In genomic region chr6:72114902-72115301, GRCm38 (mm10) we compare ENCODE assay signal across 32 mouse cellular contexts. TPM values are rescaled to one million over a fixed set of nuclear protein-coding genes. Genes with fewer than 3 reads are reported as not detected.
DNase-seq lines count a peak whose midpoint lies in the region; ATAC-seq and TF ChIP-seq lines count a peak whose summit lies in the region.
"Had no signal": no experiment of that assay in that cellular context is flagged by ENCODE, and none has a peak within 500 bp of the region (broad histone marks: within the 10 kb centered on the region; RNA-seq: fewer than 3 reads in every experiment).

No protein-coding gene starts in this region.

- DNase-seq in cerebellum, adult 2 months: no peak
- DNase-seq in cerebellum, adult 9-11 months: no peak
- DNase-seq in left cerebral cortex, postnatal 25 days (ENCODE audit: low spot score in 2 of 2): no peak
- no peak for DNase-seq in layer of hippocampus, adult 2 months (ENCODE audit: low spot score in 2 of 2)
- DNase-seq: adrenal gland, postnatal 25 days; cerebellum, adult 8-10 months; cerebellum, postnatal 36 days; embryo, embryonic 11 days; heart, adult 11 months; heart, postnatal 36 days; kidney, adult 8-10 months; layer of hippocampus, adult 9-11 months; liver, embryonic 13.5 days; lung, postnatal 4 days; right cerebral cortex, postnatal 4 days; thymus, adult 18-20 months; thymus, postnatal 25 days had no signal

- no peak for TF ChIP-seq POLR2A in cerebellum, adult 2 months (IDR thresholded peaks at IDR 0.05; ENCODE audit: borderline replicate concordance, insufficient read depth, low read length)
- TF ChIP-seq POLR2A in bone marrow, adult 2 months (IDR thresholded peaks at IDR 0.05; ENCODE audit: borderline replicate concordance, control insufficient read depth, low read depth, low read length): no peak

- TF ChIP-seq CTCF in cerebellum, adult 2 months (IDR thresholded peaks at IDR 0.05; ENCODE audit: borderline replicate concordance, insufficient read depth, low read depth, low read length): no peak
- no peak for TF ChIP-seq CTCF in bone marrow, adult 2 months (IDR thresholded peaks at IDR 0.05; ENCODE audit: control insufficient read depth, insufficient read depth, low read length)
- TF ChIP-seq CTCF in layer of hippocampus, adult 2 months (conservative IDR thresholded peaks at IDR 0.05): no peak

- ATAC-seq in granulocyte monocyte progenitor cell, adult 5-6 weeks (replicated peaks; ENCODE audit: poor library complexity, severe bottlenecking): peak; percentile 86
- ATAC-seq: forebrain, embryonic 15.5 days; hindbrain, postnatal 0 days; intestine, embryonic 15.5 days had no signal

- H3K27me3 ChIP-seq in cerebellum, adult 2 months (ENCODE audit: control insufficient read depth, insufficient read depth, low read length): no peaks in the 10 kb centered on the region
- H3K27me3 ChIP-seq in megakaryocyte, embryonic 14.5 days (replicated peaks): peaks cover 18% of the 10 kb centered on the region
- H3K27me3 ChIP-seq: embryonic facial prominence, embryonic 12.5 days; forebrain, embryonic 15.5 days; hindbrain, embryonic 12.5 days; intestine, embryonic 15.5 days; liver, embryonic 13.5 days; neural tube, embryonic 12.5 days had no signal

- 0 out of 2 replicates have a peak overlapping the region, but pooled peaks have one; percentile 4 for H3K27ac ChIP-seq in cerebellum, adult 2 months (ENCODE audit: insufficient read depth, low read length)
- H3K27ac ChIP-seq in bone marrow, adult 2 months (ENCODE audit: control insufficient read depth, insufficient read depth, low read depth, low read length, poor library complexity): peak overlapping the region; percentile 66
- no peak overlapping the region for H3K27ac ChIP-seq in layer of hippocampus, adult 2 months
- H3K27ac ChIP-seq: embryonic facial prominence, embryonic 12.5 days; forebrain, embryonic 10.5 days; forebrain, embryonic 15.5 days; hindbrain, embryonic 12.5 days; hindbrain, postnatal 0 days; intestine, embryonic 15.5 days; kidney, postnatal 0 days; liver, embryonic 13.5 days; midbrain, embryonic 10.5 days; neural tube, embryonic 12.5 days; stomach, postnatal 0 days had no signal

- 43% methylated on average over 7 of the region's 7 CpGs for WGBS in cerebellum, adult 2 months
- WGBS in bone marrow, adult 2 months: 54% methylated on average over 7 of the region's 7 CpGs

- H3K36me3 ChIP-seq in megakaryocyte, embryonic 14.5 days (replicated peaks; ENCODE audit: low read length): peaks cover 12% of the 10 kb centered on the region
- H3K36me3 ChIP-seq: embryonic facial prominence, embryonic 12.5 days; forebrain, embryonic 10.5 days; forebrain, embryonic 15.5 days; hindbrain, embryonic 12.5 days; intestine, embryonic 15.5 days; midbrain, embryonic 10.5 days; neural tube, embryonic 12.5 days had no signal

- H3K4me1 ChIP-seq in cerebellum, adult 2 months (ENCODE audit: control insufficient read depth, insufficient read depth, low read length): peaks cover 44% of the 10 kb centered on the region
- H3K4me1 ChIP-seq in bone marrow, adult 2 months (ENCODE audit: control insufficient read depth, insufficient read depth, low read length): peaks cover 6% of the 10 kb centered on the region
- H3K4me1 ChIP-seq in megakaryocyte, embryonic 14.5 days: peaks cover 9% of the 10 kb centered on the region; the same call in 1 of the 2 replicates
- H3K4me1 ChIP-seq: intestine, embryonic 15.5 days had no signal

- H3K4me3 ChIP-seq in cerebellum, adult 2 months (replicated peaks; ENCODE audit: insufficient read depth, low read depth, low read length): no peak overlapping the region
- peak overlapping the region; percentile 63 for H3K4me3 ChIP-seq in bone marrow, adult 2 months (replicated peaks; ENCODE audit: control insufficient read depth, low read depth, low read length)
- H3K4me3 ChIP-seq in megakaryocyte, embryonic 14.5 days (replicated peaks): peak overlapping the region; percentile 54
- no peak overlapping the region for H3K4me3 ChIP-seq in layer of hippocampus, adult 2 months
- H3K4me3 ChIP-seq: embryonic facial prominence, embryonic 12.5 days; forebrain, embryonic 10.5 days; forebrain, embryonic 15.5 days; hindbrain, embryonic 12.5 days; intestine, embryonic 15.5 days; liver, embryonic 13.5 days; midbrain, embryonic 10.5 days; myocyte; neural tube, embryonic 12.5 days had no signal

- intact Hi-C loops in left cerebral cortex, postnatal 25 days (cut with DNase I): no loop called here

- no peaks in the 10 kb centered on the region for H3K9me3 ChIP-seq in megakaryocyte, embryonic 14.5 days
- H3K9me3 ChIP-seq: embryonic facial prominence, embryonic 12.5 days; forebrain, embryonic 10.5 days; forebrain, embryonic 15.5 days; G1E; hindbrain, embryonic 12.5 days; intestine, embryonic 15.5 days; liver, embryonic 13.5 days; midbrain, embryonic 10.5 days; neural tube, embryonic 12.5 days had no signal

RNA-seq across cellular contexts. Expression of gene St3gal5, which starts 17.5 kb away (rescaled TPM):
- polyA plus RNA-seq in cerebellum, adult 2 months (2012; rRNA removed): 129 TPM in 2 replicates
- 165 and 203 TPM in 2 replicates for polyA plus RNA-seq in bone marrow, adult 2 months (2011; ENCODE audit: insufficient read depth, insufficient read length, low replicate concordance, missing spikeins)
- 2.6 TPM in 1 of 2 replicates, not detected in the other for total RNA-seq in granulocyte monocyte progenitor cell, adult 5-6 weeks (2014; fragmentation: Nextera tagmentation)
- 10.9 and 11.0 TPM in 2 replicates for total RNA-seq in granulocyte monocyte progenitor cell, adult 5-6 weeks (2017)
- polyA plus RNA-seq in megakaryocyte, embryonic 14.5 days (2012; ENCODE audit: insufficient read depth, low replicate concordance): 10.8 and 22.3 TPM in 2 replicates
- 100 to 1,000 TPM; 159 TPM for total RNA-seq in left cerebral cortex, postnatal 25 days (2021)
- 10 to 100 TPM; 99.3 TPM for total RNA-seq in layer of hippocampus, adult 2 months (2021)

Comparison
In these comparisons a context has a peak if more than half of its experiments do, and no peak if none do; other contexts are left out.
1. H3K4me3 ChIP-seq: peak in bone marrow, adult 2 months (single experiment) and megakaryocyte, embryonic 14.5 days (single experiment); none in cerebellum, adult 2 months (single experiment) and layer of hippocampus, adult 2 months (single experiment).
2. RNA of gene St3gal5, which starts 17.5 kb away (total RNA-seq): 159 TPM in left cerebral cortex, postnatal 25 days and 99.3 TPM in layer of hippocampus, adult 2 months; 2.6 to 11.0 TPM in granulocyte monocyte progenitor cell, adult 5-6 weeks; every median in the first group is over 4 times any median in the second.